10 mouse cellular contexts compared by ENCODE assay signal in genomic region chr10:60212589-60213379, GRCm38 (mm10). TPM values are rescaled to one million over a fixed set of nuclear protein-coding genes. Genes with fewer than 3 reads are reported as not detected.
DNase-seq lines count a peak whose midpoint lies in the region; ATAC-seq lines count a peak whose summit lies in the region.
"Had no signal": no experiment of that assay in that cellular context is flagged by ENCODE, and none has a peak within 500 bp of the region (broad histone marks: within the 10 kb centered on the region; RNA-seq: fewer than 3 reads in every experiment).

No protein-coding gene starts in this region.

- H3K4me1 ChIP-seq in heart, embryonic 12.5 days (replicated peaks), result peaks cover 46% of the 10 kb centered on the region
- H3K4me1 ChIP-seq in intestine, embryonic 16.5 days (ENCODE audit: control insufficient read depth, insufficient read depth, low read length), result peaks cover 26% of the 10 kb centered on the region
- peaks cover 38% of the 10 kb centered on the region; the same call in 1 of the 2 replicates for H3K4me1 ChIP-seq in stomach, embryonic 14.5 days (ENCODE audit: control insufficient read depth, insufficient read depth, low read length)

- no peak overlapping the region for H3K4me3 ChIP-seq in heart, embryonic 12.5 days
- no peak overlapping the region for H3K4me3 ChIP-seq in intestine, embryonic 16.5 days (ENCODE audit: low read length)
- H3K4me3 ChIP-seq in stomach, embryonic 14.5 days (ENCODE audit: low read depth, low read length), result no peak overlapping the region

- ATAC-seq in heart, embryonic 12.5 days (ENCODE audit: insufficient number of reproducible peaks, low FRiP score), result no peak
- peak; percentile 53 for ATAC-seq in intestine, embryonic 16.5 days
- ATAC-seq in stomach, embryonic 14.5 days (ENCODE audit: insufficient number of reproducible peaks, insufficient read depth, low FRiP score, low read depth), result 0 out of 2 replicates have a peak, but pooled peaks have one; percentile 29

- H3K9me3 ChIP-seq in heart, embryonic 12.5 days (replicated peaks), result no peaks in the 10 kb centered on the region
- H3K9me3 ChIP-seq in intestine, embryonic 16.5 days (ENCODE audit: control insufficient read depth, low read length), result no peaks in the 10 kb centered on the region
- H3K9me3 ChIP-seq in stomach, embryonic 14.5 days (ENCODE audit: control insufficient read depth, low read depth, low read length), result no peaks in the 10 kb centered on the region

- H3K4me2 ChIP-seq in heart, embryonic 12.5 days, result no peak overlapping the region
- no peak overlapping the region for H3K4me2 ChIP-seq in intestine, embryonic 16.5 days (ENCODE audit: low read depth, low read length)
- no peak overlapping the region for H3K4me2 ChIP-seq in stomach, embryonic 14.5 days (replicated peaks; ENCODE audit: low read depth, low read length)
- H3K4me2 ChIP-seq: liver, embryonic 11.5 days had no signal

- H3K27me3 ChIP-seq in heart, embryonic 12.5 days (replicated peaks), result peaks cover 44% of the 10 kb centered on the region
- H3K27me3 ChIP-seq in intestine, embryonic 16.5 days (replicated peaks; ENCODE audit: control insufficient read depth, insufficient read depth, low read length), result no peaks in the 10 kb centered on the region; the same call in 1 of the 2 replicates
- H3K27me3 ChIP-seq in stomach, embryonic 14.5 days (ENCODE audit: control insufficient read depth, insufficient read depth, low read length), result no peaks in the 10 kb centered on the region

- WGBS in heart, embryonic 12.5 days, result 28% methylated on average over 11 of the region's 11 CpGs
- 39% methylated on average over 11 of the region's 11 CpGs for WGBS in intestine, embryonic 16.5 days
- WGBS in stomach, embryonic 14.5 days, result 31% methylated on average over 11 of the region's 11 CpGs

- peak; percentile 95 for DNase-seq in heart, adult 11 months
- DNase-seq in right cerebral cortex, postnatal 10 days (ENCODE audit: low spot score in 2 of 2), result peak; percentile 49 to 53
- no peak for DNase-seq in right cerebral cortex, postnatal 14 days
- DNase-seq in layer of hippocampus, postnatal 25 days (ENCODE audit: extremely low spot score in 1 of 2, low spot score in 1 of 2), result no peak
- DNase-seq in urinary bladder, postnatal 10 days (ENCODE audit: low spot score), result no peak
- DNase-seq: gastrocnemius, postnatal 10 days had no signal

- H3K36me3 ChIP-seq in heart, embryonic 12.5 days, result no peaks in the 10 kb centered on the region
- H3K36me3 ChIP-seq in intestine, embryonic 16.5 days (ENCODE audit: control insufficient read depth, insufficient read depth, low read length), result no peaks in the 10 kb centered on the region
- no peaks in the 10 kb centered on the region for H3K36me3 ChIP-seq in stomach, embryonic 14.5 days (ENCODE audit: control insufficient read depth, insufficient read depth, low read length)

- H3K9ac ChIP-seq in heart, embryonic 12.5 days, result no peak overlapping the region
- no peak overlapping the region for H3K9ac ChIP-seq in intestine, embryonic 16.5 days (ENCODE audit: low read depth, low read length)
- H3K9ac ChIP-seq in stomach, embryonic 14.5 days (replicated peaks; ENCODE audit: low read depth, low read length), result no peak overlapping the region

- H3K27ac ChIP-seq in heart, embryonic 12.5 days (ENCODE audit: poor library complexity, severe bottlenecking), result no peak overlapping the region
- peak overlapping the region; percentile 43 for H3K27ac ChIP-seq in intestine, embryonic 16.5 days (ENCODE audit: low read length)
- peak overlapping the region; percentile 81 for H3K27ac ChIP-seq in stomach, embryonic 14.5 days (ENCODE audit: low read length)

RNA-seq across cellular contexts. Expression of gene Chst3, which starts 6.3 kb away (rescaled TPM):
- polyA plus RNA-seq in heart, embryonic 12.5 days (2016; fragmentation: Nextera tagmentation; extraction: Ambion mirVana), result 0.69 and 0.72 TPM in 2 replicates
- polyA plus RNA-seq in intestine, embryonic 16.5 days (2015; fragmentation: Nextera tagmentation; extraction: Ambion mirVana), result 1.3 and 1.4 TPM in 2 replicates
- 2.4 and 2.8 TPM in 2 replicates for polyA plus RNA-seq in stomach, embryonic 14.5 days (2014; fragmentation: Nextera tagmentation; extraction: Ambion mirVana)
- total RNA-seq in layer of hippocampus, postnatal 25 days (2021), result 1 to 10 TPM; 2.8 to 3.1 TPM

Comparison
In these comparisons a context has a peak if more than half of its experiments do, and no peak if none do; other contexts are left out.
1. DNase-seq: peak in heart, adult 11 months (single experiment) and right cerebral cortex, postnatal 10 days (2 of 2); none in right cerebral cortex, postnatal 14 days (single experiment), layer of hippocampus, postnatal 25 days (0 of 2) and urinary bladder, postnatal 10 days (single experiment).